Mouse (Mus musculus) kidney, embryonic 14.5 days (tissue): ENCODE results near the gene Gpr152. TPM values are rescaled to one million over a fixed set of nuclear protein-coding genes. Genes with fewer than 3 reads are reported as not detected.

Source experiments
- ATAC-seq: fragments of 200-750 bp; cut with Nextera tagmentation; 2 replicates; pipeline ENCODE4 v1.8.0; 2017; ENCODE audit warnings: moderate number of reproducible peaks, mild to moderate bottlenecking, moderate TSS enrichment, moderate library complexity; ENCODE audit not compliant: low FRiP score, low TSS enrichment
- H3K27ac ChIP-seq: fragments of 300-500 bp; sonication (generic); 2 replicates; pipeline ENCODE4 v1.5.1; 2014; ENCODE audit warnings: low read depth, mild to moderate bottlenecking, low read length, moderate library complexity, mixed read lengths
- H3K27me3 ChIP-seq: fragments of 300-500 bp; sonication (generic); 2 replicates; pipeline ENCODE4 v1.6.1; 2014; ENCODE audit warnings: mild to moderate bottlenecking, low read length; ENCODE audit not compliant: control insufficient read depth, insufficient read depth
- H3K36me3 ChIP-seq: fragments of 300-500 bp; sonication (generic); 2 replicates; pipeline ENCODE4 v1.6.1; 2014; ENCODE audit warnings: low read length, mixed read lengths; ENCODE audit not compliant: control insufficient read depth, insufficient read depth
- H3K4me1 ChIP-seq: fragments of 300-500 bp; sonication (generic); 2 replicates; pipeline ENCODE4 v1.6.1; 2014; ENCODE audit warnings: low read length, mixed read lengths; ENCODE audit not compliant: control insufficient read depth, insufficient read depth
- H3K4me2 ChIP-seq: fragments of 300-500 bp; sonication (generic); replicated peaks from 2 replicates; pipeline ENCODE4 v1.6.1; 2014; ENCODE audit warnings: low read depth, mild to moderate bottlenecking, low read length
- H3K4me3 ChIP-seq: fragments of 300-500 bp; sonication (generic); 2 replicates; pipeline ENCODE4 v1.5.1; 2014; ENCODE audit warnings: mild to moderate bottlenecking, low read length
- H3K9ac ChIP-seq: fragments of 300-500 bp; sonication (generic); 2 replicates; pipeline ENCODE4 v1.6.1; 2014; ENCODE audit warnings: low read depth, mild to moderate bottlenecking, low read length, moderate library complexity
- H3K9me3 ChIP-seq: fragments of 300-500 bp; sonication (generic); 2 replicates; pipeline ENCODE4 v1.6.1; 2016; ENCODE audit warnings: low read length; ENCODE audit not compliant: control insufficient read depth
- WGBS: fragments of 180-500 bp; shearing (Covaris S2); extraction: QIAGEN DNeasy Blood & Tissue Kit; methylation state at CpG from one replicate; pipeline ENCODE4 v1.1.7; 2014; 5-methylcytosine and 5-hydroxymethylcytosine counted together
- polyA plus RNA-seq: library from polyadenylated mRNA; unstranded; fragments of >200 nt; fragmentation: Nextera tagmentation; extraction: Ambion mirVana; gene quantifications from 2 replicates; pipeline ENCODE4 v1.2.1, GENCODE M21; 2014

Gene Gpr152
- polyA plus RNA-seq, 1 experiment from 2014 or later, result not detected

DNA sequence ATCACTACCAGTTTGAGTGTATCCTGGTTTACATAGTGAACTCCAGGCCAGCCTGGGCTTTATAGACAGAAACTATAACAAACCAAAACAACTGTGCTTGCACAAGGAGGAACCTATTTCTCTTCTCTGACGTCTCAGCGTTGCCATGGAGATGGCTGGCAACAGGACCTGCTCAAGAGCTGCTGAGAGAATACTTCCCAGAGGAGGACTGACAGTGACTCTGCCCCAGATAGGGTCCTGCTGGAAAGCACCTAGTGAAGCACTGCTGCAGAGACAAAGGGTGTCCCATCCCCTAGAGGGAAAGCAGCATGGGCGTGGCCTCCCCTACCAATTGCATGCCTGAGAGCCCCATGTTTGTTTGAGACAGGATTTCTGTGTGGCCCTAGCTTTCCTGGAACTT is 42.3 kb downstream of the Gpr152 start:
- H3K27ac ChIP-seq, result no peak overlapping the region
- peaks cover 12% of the 10 kb centered on the region for H3K4me1 ChIP-seq
- WGBS, result 53% methylated on average over 3 of the region's 3 CpGs
- no peak overlapping the region for H3K9ac ChIP-seq
- no peak overlapping the region for H3K4me3 ChIP-seq
- no peaks in the 10 kb centered on the region for H3K9me3 ChIP-seq
- H3K36me3 ChIP-seq, result no peaks in the 10 kb centered on the region
- H3K27me3 ChIP-seq, result no peaks in the 10 kb centered on the region
- peak; percentile 32; the same call in 1 of the 2 replicates for ATAC-seq
- no peak overlapping the region for H3K4me2 ChIP-seq

GRCm38 (mm10) chr19:4183689-4184088 is 44.1 kb downstream of the Gpr152 start:
- Histone ChIP-seq H3K4me1 (peaks cover 12% of the 10 kb centered on the region), H3K4me3 (no peak overlapping the region), H3K27me3 (no peaks in the 10 kb centered on the region), H3K9ac (no peak overlapping the region), H3K27ac (no peak overlapping the region), H3K36me3 (no peaks in the 10 kb centered on the region), H3K9me3 (no peaks in the 10 kb centered on the region), H3K4me2 (no peak overlapping the region)
- no peak for ATAC-seq
- WGBS, result 90% methylated on average over 2 of the region's 2 CpGs

GRCm38 (mm10) chr19:4184976-4185975 is 45.7 kb downstream of the Gpr152 start:
- Histone ChIP-seq H3K4me1 (peaks cover 12% of the 10 kb centered on the region), H3K9ac (no peak overlapping the region), H3K4me3 (no peak overlapping the region), H3K4me2 (no peak overlapping the region), H3K27me3 (no peaks in the 10 kb centered on the region), H3K36me3 (no peaks in the 10 kb centered on the region), H3K27ac (peak overlapping the region; percentile 42; the same call in 1 of the 2 replicates), H3K9me3 (no peaks in the 10 kb centered on the region)
- ATAC-seq, result peak; percentile 50; the same call in 1 of the 2 replicates
- 45% methylated on average over 15 of the region's 15 CpGs for WGBS

DNA sequence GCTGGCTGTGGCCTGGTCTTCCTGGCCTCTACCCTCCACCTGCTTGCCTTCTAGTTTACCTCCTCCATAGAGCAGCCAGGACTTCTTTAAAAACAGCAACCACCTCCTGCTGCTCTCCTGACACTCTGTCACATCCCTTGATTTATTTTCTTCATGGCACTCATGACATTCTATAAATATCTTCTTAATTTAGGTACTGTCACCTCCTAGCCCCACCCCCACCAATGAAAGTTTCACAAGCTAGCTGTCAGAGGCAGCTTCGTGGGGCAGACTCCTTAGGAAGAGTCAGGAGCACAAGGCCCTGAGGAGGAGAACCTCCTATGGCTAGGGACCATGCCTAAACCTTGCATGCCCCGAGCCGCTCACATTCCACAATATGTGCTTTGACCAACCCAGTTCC is 47.7 kb downstream of the Gpr152 start:
- WGBS, result 50% methylated on average over 3 of the region's 3 CpGs
- no peak overlapping the region for H3K4me2 ChIP-seq
- no peaks in the 10 kb centered on the region for H3K27me3 ChIP-seq
- H3K9me3 ChIP-seq, result no peaks in the 10 kb centered on the region
- no peak overlapping the region for H3K9ac ChIP-seq
- H3K4me1 ChIP-seq, result peaks cover 17% of the 10 kb centered on the region
- H3K4me3 ChIP-seq, result no peak overlapping the region
- no peak for ATAC-seq
- H3K27ac ChIP-seq, result no peak overlapping the region
- H3K36me3 ChIP-seq, result no peaks in the 10 kb centered on the region

- Histone ChIP-seq H3K4me3 (no peak overlapping the region), H3K9me3 (no peaks in the 10 kb centered on the region), H3K36me3 (peaks cover 13% of the 10 kb centered on the region), H3K4me2 (no peak overlapping the region), H3K27me3 (no peaks in the 10 kb centered on the region), H3K9ac (no peak overlapping the region), H3K27ac (no peak overlapping the region), H3K4me1 (peaks cover 30% of the 10 kb centered on the region)
- ATAC-seq, result no peak
- 84% methylated on average over 12 of the region's 12 CpGs for WGBS
Observed at GRCm38 (mm10) chr19:4189051-4189620, 49.5 kb downstream of the Gpr152 start.

DNA sequence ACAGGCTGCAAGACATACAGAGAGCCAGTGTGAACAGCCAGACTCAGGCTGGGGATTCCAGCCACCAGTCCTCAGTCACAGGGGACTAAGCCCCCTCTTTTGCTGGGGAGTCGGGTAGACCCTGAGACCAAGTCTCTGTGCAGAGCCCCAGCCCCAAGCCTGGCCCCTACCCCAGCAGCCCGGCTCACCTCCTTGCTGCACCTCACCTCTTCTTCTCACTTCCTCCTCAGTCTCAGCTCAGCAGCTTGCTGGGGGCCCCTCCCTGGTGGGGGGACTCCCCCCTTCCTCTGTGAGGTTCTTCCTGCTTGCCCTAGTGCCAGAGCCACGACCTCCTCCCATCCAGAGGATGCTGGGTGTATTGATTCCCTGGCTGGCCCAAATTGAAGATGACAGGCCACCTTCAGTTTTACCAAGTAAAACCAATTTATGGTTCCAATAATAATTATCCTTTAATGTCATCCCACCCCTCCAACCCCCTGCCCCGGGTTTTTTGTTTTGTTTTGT is 51.3 kb downstream of the Gpr152 start, which contains the start of gene Tbc1d10c:
Gene Tbc1d10c (minus strand): TSS at position 454 of the 504 bp plus-strand sequence.
- Histone ChIP-seq H3K4me3 (peak within 1 kb of the TSS; percentile 97), H3K27me3 (no peaks in the 10 kb centered on the region), H3K4me1 (peaks cover 22% of the 10 kb centered on the region), H3K9ac (peak within 1 kb of the TSS; percentile 97), H3K36me3 (peaks cover 30% of the 10 kb centered on the region), H3K27ac (peak within 1 kb of the TSS; percentile 98), H3K9me3 (no peaks in the 10 kb centered on the region), H3K4me2 (peak within 1 kb of the TSS; percentile 93)
- ATAC-seq, result no peak
- WGBS, result 34% methylated on average over 4 of the region's 4 CpGs

DNA sequence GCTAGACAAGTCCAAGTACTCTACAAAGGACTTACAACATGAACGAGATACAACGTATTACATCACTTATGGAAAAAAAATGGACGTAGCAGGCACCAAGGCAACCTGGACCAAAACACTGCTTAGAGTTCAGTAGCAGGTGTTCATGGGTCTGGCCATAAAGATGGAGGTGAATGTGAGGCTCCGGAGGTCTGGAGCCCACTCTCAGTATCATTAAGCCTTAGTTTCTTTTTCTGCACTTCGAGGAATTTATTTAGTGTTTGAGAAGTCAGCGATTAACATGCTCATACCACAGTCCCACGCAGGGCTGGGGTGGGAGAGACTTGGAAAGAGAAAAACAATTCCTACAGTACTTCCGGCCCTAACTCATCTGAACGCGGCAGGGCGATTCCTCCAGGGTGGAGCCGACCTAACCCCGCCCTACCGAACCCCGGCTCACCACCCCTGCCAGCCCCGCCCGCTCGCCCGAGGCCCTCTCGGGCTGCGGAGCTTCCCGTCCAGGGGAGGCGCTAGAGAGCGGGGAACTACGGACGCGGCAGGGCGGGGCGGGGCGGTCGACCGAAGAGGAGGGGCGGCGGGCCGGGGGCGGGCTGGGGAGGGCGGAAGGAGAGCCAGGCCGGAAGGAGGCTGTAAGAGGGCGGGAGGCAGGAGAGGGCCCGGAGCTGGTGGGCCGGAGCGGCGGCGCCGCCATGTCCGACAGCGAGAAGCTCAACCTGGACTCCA is 52.1 kb downstream of the Gpr152 start, which contains the start of gene Ppp1ca:
Gene Ppp1ca (plus strand): TSS at position 538 of the 723 bp plus-strand sequence.
- peak within 1 kb of the TSS; percentile 97 for H3K4me3 ChIP-seq
- no peaks in the 10 kb centered on the region for H3K27me3 ChIP-seq
- peak within 1 kb of the TSS; percentile 93 for H3K4me2 ChIP-seq
- H3K9ac ChIP-seq, result peak within 1 kb of the TSS; percentile 97
- 4% methylated on average over 41 of the region's 47 CpGs for WGBS
- H3K9me3 ChIP-seq, result no peaks in the 10 kb centered on the region
- peaks cover 29% of the 10 kb centered on the region for H3K4me1 ChIP-seq
- peak; percentile 93 for ATAC-seq
- H3K36me3 ChIP-seq, result peaks cover 37% of the 10 kb centered on the region
- peak within 1 kb of the TSS; percentile 98 for H3K27ac ChIP-seq

- no peak; the same call in none of the 2 replicates for ATAC-seq
- H3K9me3 ChIP-seq, result no peaks in the 10 kb centered on the region
- peaks cover 45% of the 10 kb centered on the region for H3K36me3 ChIP-seq
- H3K4me2 ChIP-seq, result peak overlapping the region; percentile 93
- peak overlapping the region; percentile 98 for H3K27ac ChIP-seq
- peak overlapping the region; percentile 97 for H3K4me3 ChIP-seq
- 1% methylated on average over 41 of the region's 52 CpGs for WGBS
- H3K4me1 ChIP-seq, result peaks cover 29% of the 10 kb centered on the region
- H3K9ac ChIP-seq, result peak overlapping the region; percentile 97
- H3K27me3 ChIP-seq, result no peaks in the 10 kb centered on the region
Observed at GRCm38 (mm10) chr19:4192251-4192985, 52.8 kb downstream of the Gpr152 start.
